Mouse (Mus musculus): ENCODE results near the gene Rbp3.
A peak's percentile ranks its signal among the peaks of the same experiment; 100 is the strongest.

Gene Rbp3

DNA sequence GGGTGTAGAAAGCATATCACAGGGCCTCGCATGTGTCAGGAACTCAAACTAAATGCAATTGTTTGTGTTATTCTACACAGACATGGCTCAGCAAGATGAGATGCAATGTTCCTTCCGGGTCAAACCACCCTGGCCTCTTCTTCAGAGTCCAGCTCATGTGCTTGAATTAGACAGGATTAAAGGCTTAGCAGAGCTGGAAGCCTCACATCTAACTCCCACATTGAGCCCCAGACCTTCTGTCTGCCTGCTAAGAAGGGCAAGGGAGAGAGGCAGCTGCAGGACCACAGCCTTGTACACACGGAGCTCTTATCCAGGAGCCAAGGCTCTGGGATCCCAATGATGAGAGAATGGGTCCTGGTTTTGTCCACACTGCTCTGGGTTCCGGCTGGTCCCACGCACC is at the start of gene Rbp3:
Gene Rbp3 (plus strand): TSS at position 243 of the 400 bp plus-strand sequence.
- DNase-seq (ENCODE audit: low spot score): no peak

DNA sequence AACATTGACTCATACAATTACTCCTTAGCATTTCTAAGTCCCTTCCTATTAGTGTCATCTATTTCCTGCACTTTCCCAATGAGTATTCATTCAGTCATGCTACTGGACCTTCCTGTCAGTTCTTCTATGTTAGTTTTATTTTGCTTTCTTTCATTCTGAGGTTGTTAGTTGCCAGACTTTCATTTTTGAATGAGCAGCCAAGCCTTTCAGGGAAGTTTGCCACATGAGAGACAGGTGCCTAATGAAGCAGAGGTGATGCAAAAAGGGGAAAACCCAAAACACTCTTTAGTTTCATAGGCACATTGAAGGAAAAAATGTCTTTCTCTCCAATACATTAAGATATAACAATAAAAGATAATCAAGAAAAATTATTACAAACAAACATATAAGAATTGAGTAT is 49.0 kb upstream of the Rbp3 start:
- DNase-seq (ENCODE audit: low spot score): no peak

GRCm38 (mm10) chr14:33913727-33914126 is 40.1 kb upstream of the Rbp3 start:
- DNase-seq (ENCODE audit: low spot score): peak; percentile 76

DNA sequence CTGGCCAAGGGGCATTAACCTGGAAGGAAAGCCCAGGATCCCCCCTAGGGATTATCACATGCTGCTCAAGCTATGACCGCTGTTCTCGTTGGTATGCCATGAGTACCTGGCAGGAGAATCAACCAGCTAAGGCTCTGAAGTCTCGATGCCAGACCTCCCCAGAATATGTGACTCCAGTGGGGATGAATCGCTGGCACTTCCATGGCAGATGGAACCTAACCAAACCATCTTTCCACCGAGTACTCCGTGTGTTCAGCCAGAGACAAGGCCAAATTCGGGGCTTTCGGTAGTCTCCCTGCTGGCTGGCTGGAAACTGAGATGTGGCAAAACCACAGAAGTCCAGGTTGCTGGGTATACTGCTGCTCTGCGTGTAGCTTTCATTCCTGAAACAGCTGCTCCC is 39.6 kb upstream of the Rbp3 start:
- no peak for DNase-seq (ENCODE audit: low spot score)

- peak; percentile 28 for DNase-seq (ENCODE audit: low spot score)
These were observed 32.9 kb upstream of the Rbp3 start for GRCm38 (mm10) chr14:33920727-33921559.

- DNase-seq (ENCODE audit: low spot score): no peak
These were observed 31.0 kb upstream of the Rbp3 start for GRCm38 (mm10) chr14:33922771-33923167.

GRCm38 (mm10) chr14:33923168-33924070 is 30.4 kb upstream of the Rbp3 start, which contains the start of gene Gdf10:
Gdf10 (plus strand) TSS chr14:33923587.
- peak; percentile 46 for DNase-seq (ENCODE audit: low spot score)

GRCm38 (mm10) chr14:33931853-33932252 is 21.9 kb upstream of the Rbp3 start:
- no peak for DNase-seq (ENCODE audit: low spot score)

DNA sequence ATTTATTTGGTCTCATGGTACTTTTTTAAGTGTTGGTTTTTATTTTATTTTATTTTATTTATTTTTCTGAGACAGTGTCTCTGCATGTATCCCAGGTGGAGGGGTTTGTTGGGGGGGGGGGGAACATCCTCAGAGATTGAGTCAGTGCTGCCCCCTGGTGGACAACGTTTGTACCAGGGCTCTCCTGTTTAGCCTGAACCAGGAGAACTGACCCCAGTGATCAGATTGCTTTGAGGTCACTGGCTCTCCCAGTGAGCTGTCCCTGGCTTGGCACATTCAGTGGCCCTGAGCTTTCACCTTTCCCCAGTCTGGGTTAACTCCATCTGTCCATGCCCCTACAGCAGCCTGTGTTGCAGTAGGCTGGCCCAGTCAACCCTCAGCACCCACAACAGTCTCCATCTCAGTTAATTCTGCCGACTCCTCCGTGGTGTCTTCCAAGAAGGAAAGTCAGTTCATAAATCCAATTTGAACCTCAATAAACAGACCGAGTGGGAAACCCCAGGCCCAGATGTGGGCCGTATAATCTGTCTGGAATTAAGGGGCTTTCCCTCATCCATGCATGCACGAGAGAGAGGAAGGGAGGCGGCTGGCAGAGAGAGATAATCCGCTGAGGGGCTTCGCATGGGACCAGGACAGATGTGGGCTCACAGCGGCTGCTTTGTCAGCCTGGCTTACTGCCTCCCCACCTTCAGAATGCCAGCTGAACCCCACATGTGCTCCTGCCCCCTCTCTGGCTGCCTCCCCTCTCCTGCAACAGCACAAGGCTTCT is 20.7 kb upstream of the Rbp3 start:
- DNase-seq (ENCODE audit: low spot score): peak; percentile 81

DNA sequence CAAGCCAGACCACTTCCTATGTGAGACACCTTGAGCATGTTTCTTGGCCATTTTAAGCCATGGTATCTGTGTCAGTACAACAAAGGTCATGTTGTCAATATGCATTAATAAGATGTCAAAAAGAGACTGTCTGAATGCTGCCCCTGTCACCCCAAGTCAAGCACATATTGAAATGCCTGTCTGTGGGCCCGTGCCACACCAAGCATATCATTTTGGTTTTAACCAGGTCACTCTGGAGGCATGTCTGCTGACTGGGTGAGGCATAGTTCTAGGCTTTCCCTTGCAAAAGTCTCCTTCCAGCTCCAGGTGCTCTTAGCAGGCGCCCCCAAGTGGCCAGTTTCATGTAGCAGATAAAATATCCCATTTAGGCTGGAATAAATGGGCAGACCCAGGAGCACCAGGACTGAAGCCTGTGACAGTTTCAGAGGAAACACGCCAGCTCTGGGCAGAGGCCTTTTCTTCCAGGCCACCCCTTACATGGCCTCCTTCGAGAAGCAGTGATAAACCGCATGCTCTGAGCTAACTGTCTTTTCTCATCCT is 20.0 kb upstream of the Rbp3 start:
- peak; percentile 40 for DNase-seq (ENCODE audit: low spot score)

GRCm38 (mm10) chr14:33939117-33939516 is 14.7 kb upstream of the Rbp3 start:
- DNase-seq (ENCODE audit: low spot score): peak; percentile 92

GRCm38 (mm10) chr14:33940739-33941138 is 13.1 kb upstream of the Rbp3 start, which contains the start of gene Gdf2:
Gdf2 (plus strand) TSS chr14:33941039.
- no peak for DNase-seq (ENCODE audit: low spot score)

DNA sequence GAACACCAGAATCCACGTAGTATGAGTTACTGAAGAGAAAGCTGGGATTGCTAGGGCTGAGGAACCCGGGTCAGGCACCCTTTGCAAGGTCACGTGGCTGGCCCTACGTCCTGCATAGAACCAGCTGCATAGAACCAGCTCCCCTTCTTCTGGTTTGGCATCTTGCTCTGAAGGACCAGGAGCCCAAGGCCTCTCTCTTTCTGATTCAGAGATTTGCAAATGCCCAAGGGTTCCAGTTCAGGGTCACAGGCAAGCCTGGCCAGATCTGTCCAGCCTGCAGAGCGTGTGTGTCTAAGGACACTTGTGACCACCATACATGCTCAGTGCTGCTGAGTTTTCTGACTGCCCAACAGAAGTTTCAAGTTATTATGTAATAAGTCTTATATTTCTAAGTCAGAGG is 11.6 kb upstream of the Rbp3 start:
- no peak for DNase-seq (ENCODE audit: low spot score)

GRCm38 (mm10) chr14:33946125-33946524 is 7.7 kb upstream of the Rbp3 start:
- DNase-seq (ENCODE audit: low spot score): no peak

- DNase-seq (ENCODE audit: low spot score): no peak
These were observed 1.4 kb upstream of the Rbp3 start for GRCm38 (mm10) chr14:33952233-33952981.

- DNase-seq (ENCODE audit: low spot score): no peak
These were observed 2.3 kb downstream of the Rbp3 start for GRCm38 (mm10) chr14:33956055-33956454.

DNA sequence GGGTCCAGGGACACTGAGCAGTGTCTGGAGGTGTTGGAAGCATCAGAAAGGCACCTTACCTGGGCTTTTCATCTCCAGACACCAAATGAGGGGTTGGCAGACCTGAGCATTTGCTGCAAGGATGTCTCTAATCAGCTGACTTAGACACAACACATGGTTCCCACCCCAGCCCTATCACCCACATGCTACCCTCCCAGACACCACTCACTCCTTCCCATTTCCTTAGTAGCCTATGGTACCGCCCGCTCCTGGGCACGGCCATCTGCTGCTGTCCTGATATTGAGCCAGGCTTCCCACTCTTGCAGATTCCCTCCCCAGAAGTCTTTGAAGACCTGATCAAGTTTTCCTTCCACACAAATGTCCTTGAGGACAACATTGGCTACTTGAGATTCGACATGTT is 4.4 kb downstream of the Rbp3 start:
- no peak for DNase-seq (ENCODE audit: low spot score)

DNA sequence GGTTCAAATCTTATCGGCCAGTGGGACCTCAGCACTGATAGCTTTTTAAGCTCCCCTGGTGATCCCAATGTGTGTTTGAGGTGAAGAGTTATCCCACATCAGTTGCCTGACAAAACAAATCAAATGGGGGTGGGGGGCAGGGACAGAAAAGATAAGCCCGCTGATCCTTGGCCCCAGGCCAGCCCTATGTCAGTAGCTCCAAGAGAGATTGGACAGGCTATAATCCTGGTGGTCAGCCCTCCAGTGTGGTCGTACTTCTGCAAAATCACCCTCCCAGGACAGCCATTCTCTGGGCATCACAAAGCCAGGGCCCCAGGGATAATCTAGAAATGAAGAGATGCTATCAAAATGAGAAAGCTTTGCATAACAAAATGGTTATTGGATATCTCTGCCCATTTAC is 5.0 kb downstream of the Rbp3 start:
- DNase-seq (ENCODE audit: low spot score): no peak

DNA sequence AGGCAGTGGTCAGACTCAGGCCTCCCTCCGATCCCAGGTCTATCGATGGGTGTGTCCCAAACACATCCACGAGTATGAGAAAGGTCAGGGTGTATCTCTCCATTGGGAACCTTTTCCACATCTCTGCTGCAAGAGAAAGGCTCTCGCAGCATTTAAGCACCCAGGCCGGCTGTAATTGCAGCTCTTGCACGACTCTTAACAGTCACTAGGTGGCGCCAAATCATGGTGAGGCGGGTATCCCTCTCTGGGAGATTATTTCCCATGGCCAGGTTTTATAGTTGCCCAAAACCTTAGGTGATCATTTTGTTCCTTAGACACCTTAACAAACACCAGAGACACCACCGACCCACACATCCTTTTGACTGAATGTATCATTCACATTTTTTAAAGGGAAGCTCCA is 5.5 kb downstream of the Rbp3 start:
- peak; percentile 85 for DNase-seq (ENCODE audit: low spot score)

- DNase-seq (ENCODE audit: low spot score): peak; percentile 30
These were observed 11.9 kb downstream of the Rbp3 start for GRCm38 (mm10) chr14:33965675-33966074.

DNA sequence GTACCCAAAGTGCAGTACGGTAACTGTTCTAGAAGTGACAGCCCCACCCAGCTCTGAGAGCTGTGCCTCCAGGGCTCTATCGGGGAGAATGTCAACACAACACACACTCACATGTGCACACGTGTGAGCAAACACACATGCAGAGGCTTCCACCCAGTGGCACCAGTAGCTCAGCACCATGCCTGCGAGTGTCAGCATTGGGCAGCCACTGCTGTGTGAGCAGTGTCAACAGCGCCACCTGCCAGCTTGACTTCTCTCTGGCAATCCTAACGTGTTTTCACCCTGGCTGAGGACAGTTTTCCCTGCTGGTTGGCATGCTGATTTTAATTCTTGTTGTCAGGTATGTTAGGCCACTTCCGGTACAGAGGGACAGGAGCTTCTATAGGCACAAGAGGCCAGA is 18.9 kb downstream of the Rbp3 start:
- DNase-seq (ENCODE audit: low spot score): peak; percentile 61

Data from embryo, embryonic 10 days (tissue).